Mouse (Mus musculus) C2C12 (cell line): ENCODE measurements around the gene Pcsk5.

Source experiments
- CTCF ChIP-seq: IDR thresholded peaks from one replicate; pipeline ENCODE4 v1.5.1; 2011; ENCODE audit not compliant: control insufficient read depth, insufficient read depth, insufficient read length
- MAX ChIP-seq: IDR thresholded peaks from one replicate; pipeline ENCODE4 v1.6.1; 2011; ENCODE audit warnings: mild to moderate bottlenecking, control low read depth
- MYOD1 ChIP-seq: IDR thresholded peaks from one replicate; pipeline ENCODE4 v1.6.1; 2011; ENCODE audit warnings: low read depth; ENCODE audit not compliant: control insufficient read depth, insufficient read length
- MYOG ChIP-seq: IDR thresholded peaks from one replicate; pipeline ENCODE4 v1.6.1; 2011; ENCODE audit not compliant: control insufficient read depth, insufficient read length; ENCODE audit errors: extremely low read depth

- TF ChIP-seq CTCF (no peak), MYOG (no peak), MYOD1 (no peak), MAX (no peak)
These were observed 74.7 kb downstream of the Pcsk5 start for GRCm38 (mm10) chr19:17762740-17763139.
